Mouse (Mus musculus): ENCODE measurements at regions not wholly inside any gene's neighbourhood (a gene's known extent, or its start where the extent isn't known, plus 50 kb on each side); places are given as distances from the start of the nearest gene placed in this dataset.

DNA sequence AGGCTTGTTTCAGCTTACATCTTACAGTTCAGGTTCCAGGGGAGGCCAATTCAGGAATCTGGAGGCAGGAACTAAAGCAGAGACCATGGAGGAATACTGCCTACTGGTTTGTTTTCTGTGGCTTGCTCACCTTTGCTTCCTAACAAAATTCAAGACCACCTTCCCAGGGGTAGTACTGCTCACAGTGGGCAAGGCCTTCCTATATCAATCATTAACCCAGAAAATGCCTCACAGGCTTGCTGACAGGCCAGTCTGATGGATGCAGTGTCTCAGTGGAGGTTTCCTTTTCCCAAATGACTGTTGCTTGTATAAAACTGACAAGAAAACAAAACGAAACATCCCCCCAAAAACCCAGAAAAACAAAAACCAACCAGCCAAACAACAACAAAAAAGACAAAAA is 95.8 kb upstream of the Klf13 start:
- H3K4me1 ChIP-seq (ENCODE audit: control insufficient read depth, insufficient read depth, low read length) = peaks cover 8% of the 10 kb centered on the region
- H3K4me3 ChIP-seq (replicated peaks; ENCODE audit: control insufficient read depth, low read depth, low read length) = no peak overlapping the region
- no peak overlapping the region for H3K27ac ChIP-seq (ENCODE audit: control insufficient read depth, insufficient read depth, low read depth, low read length, poor library complexity)
- TF ChIP-seq POLR2A (IDR thresholded peaks at IDR 0.05; ENCODE audit: borderline replicate concordance, control insufficient read depth, low read depth, low read length) (no peak), CTCF (IDR thresholded peaks at IDR 0.05; ENCODE audit: control insufficient read depth, insufficient read depth, low read length) (no peak)
- WGBS = 69% methylated on average over 1 of the region's 1 CpGs

DNA sequence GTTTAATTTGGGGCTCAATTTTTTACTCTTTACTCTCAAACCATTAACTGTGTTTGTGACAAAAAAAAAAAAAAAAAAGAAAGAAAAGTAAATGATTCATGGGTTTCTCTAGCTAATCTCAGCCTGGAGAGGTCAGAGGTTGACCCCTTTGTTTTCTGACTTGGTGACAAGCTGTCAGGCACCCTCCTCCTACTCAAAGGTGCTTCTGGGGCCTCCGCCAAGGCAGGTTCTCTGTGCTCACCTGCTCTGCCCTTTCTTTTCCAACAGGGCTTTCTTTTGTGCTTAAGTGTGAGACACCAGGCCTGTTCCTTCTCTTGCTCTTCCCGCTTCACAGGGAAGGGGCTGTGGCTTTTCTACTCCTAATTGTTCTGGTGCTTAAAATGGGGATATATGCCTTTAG is 94.7 kb upstream of the Klf13 start:
- Histone ChIP-seq H3K4me1 (ENCODE audit: control insufficient read depth, insufficient read depth, low read length) (peaks cover 8% of the 10 kb centered on the region), H3K4me3 (replicated peaks; ENCODE audit: control insufficient read depth, low read depth, low read length) (no peak overlapping the region), H3K27ac (ENCODE audit: control insufficient read depth, insufficient read depth, low read depth, low read length, poor library complexity) (no peak overlapping the region)
- no peak for TF ChIP-seq POLR2A (IDR thresholded peaks at IDR 0.05; ENCODE audit: borderline replicate concordance, control insufficient read depth, low read depth, low read length)
- no peak for TF ChIP-seq CTCF (IDR thresholded peaks at IDR 0.05; ENCODE audit: control insufficient read depth, insufficient read depth, low read length)
- WGBS = 88% methylated on average over 2 of the region's 2 CpGs

DNA sequence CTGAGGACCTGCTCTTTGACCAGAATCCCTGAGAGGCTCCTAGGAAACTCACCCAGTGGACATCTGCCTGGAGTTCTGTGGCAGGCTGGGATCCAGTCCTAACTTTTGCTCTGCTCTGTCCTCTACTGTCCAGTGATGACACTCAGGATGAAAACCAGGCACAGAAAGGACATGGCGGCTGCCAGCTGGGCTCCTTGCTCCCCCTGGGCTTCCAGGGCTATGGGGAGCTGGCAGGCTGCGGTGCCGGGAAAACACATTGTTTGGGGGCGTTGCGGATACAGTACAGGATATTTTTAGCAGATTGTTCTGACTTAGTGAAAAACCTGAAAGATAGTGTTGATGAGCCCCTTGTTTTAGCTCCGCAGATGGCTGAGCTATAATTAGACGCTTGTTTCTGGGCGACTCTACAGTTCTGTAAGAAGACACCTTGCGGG is 94.2 kb upstream of the Klf13 start:
- 67% methylated on average over 9 of the region's 9 CpGs for WGBS
- Histone ChIP-seq H3K4me3 (replicated peaks; ENCODE audit: control insufficient read depth, low read depth, low read length) (no peak overlapping the region), H3K4me1 (ENCODE audit: control insufficient read depth, insufficient read depth, low read length) (peaks cover 8% of the 10 kb centered on the region), H3K27ac (ENCODE audit: control insufficient read depth, insufficient read depth, low read depth, low read length, poor library complexity) (peak overlapping the region; percentile 68)
- TF ChIP-seq CTCF (IDR thresholded peaks at IDR 0.05; ENCODE audit: control insufficient read depth, insufficient read depth, low read length) (no peak), POLR2A (IDR thresholded peaks at IDR 0.05; ENCODE audit: borderline replicate concordance, control insufficient read depth, low read depth, low read length) (no peak)

GRCm38 (mm10) chr7:64030650-64031049 is 91.9 kb upstream of the Klf13 start:
- Histone ChIP-seq H3K4me1 (ENCODE audit: control insufficient read depth, insufficient read depth, low read length) (peaks cover 2% of the 10 kb centered on the region; the same call in 1 of the 2 replicates), H3K4me3 (replicated peaks; ENCODE audit: control insufficient read depth, low read depth, low read length) (no peak overlapping the region), H3K27ac (ENCODE audit: control insufficient read depth, insufficient read depth, low read depth, low read length, poor library complexity) (no peak overlapping the region)
- whole genome bisulfite sequencing = 67% methylated on average over 2 of the region's 2 CpGs
- TF ChIP-seq POLR2A (IDR thresholded peaks at IDR 0.05; ENCODE audit: borderline replicate concordance, control insufficient read depth, low read depth, low read length) = no peak
- TF ChIP-seq CTCF (IDR thresholded peaks at IDR 0.05; ENCODE audit: control insufficient read depth, insufficient read depth, low read length) = no peak

GRCm38 (mm10) chr7:64027100-64027499 is 88.4 kb upstream of the Klf13 start:
- H3K4me3 ChIP-seq (replicated peaks; ENCODE audit: control insufficient read depth, low read depth, low read length) = no peak overlapping the region
- peaks cover 4% of the 10 kb centered on the region; the same call in 1 of the 2 replicates for H3K4me1 ChIP-seq (ENCODE audit: control insufficient read depth, insufficient read depth, low read length)
- no peak overlapping the region for H3K27ac ChIP-seq (ENCODE audit: control insufficient read depth, insufficient read depth, low read depth, low read length, poor library complexity)
- TF ChIP-seq POLR2A (IDR thresholded peaks at IDR 0.05; ENCODE audit: borderline replicate concordance, control insufficient read depth, low read depth, low read length) (no peak), CTCF (IDR thresholded peaks at IDR 0.05; ENCODE audit: control insufficient read depth, insufficient read depth, low read length) (no peak)
- WGBS = 89% methylated on average over 7 of the region's 7 CpGs

- Histone ChIP-seq H3K27ac (ENCODE audit: control insufficient read depth, insufficient read depth, low read depth, low read length, poor library complexity) (no peak overlapping the region), H3K4me3 (replicated peaks; ENCODE audit: control insufficient read depth, low read depth, low read length) (no peak overlapping the region), H3K4me1 (ENCODE audit: control insufficient read depth, insufficient read depth, low read length) (peaks cover 12% of the 10 kb centered on the region)
- 50% methylated on average over 2 of the region's 2 CpGs for WGBS
- TF ChIP-seq POLR2A (IDR thresholded peaks at IDR 0.05; ENCODE audit: borderline replicate concordance, control insufficient read depth, low read depth, low read length) (no peak), CTCF (IDR thresholded peaks at IDR 0.05; ENCODE audit: control insufficient read depth, insufficient read depth, low read length) (no peak)
Measured at GRCm38 (mm10) chr7:64025155-64025554, 86.4 kb upstream of the Klf13 start.

DNA sequence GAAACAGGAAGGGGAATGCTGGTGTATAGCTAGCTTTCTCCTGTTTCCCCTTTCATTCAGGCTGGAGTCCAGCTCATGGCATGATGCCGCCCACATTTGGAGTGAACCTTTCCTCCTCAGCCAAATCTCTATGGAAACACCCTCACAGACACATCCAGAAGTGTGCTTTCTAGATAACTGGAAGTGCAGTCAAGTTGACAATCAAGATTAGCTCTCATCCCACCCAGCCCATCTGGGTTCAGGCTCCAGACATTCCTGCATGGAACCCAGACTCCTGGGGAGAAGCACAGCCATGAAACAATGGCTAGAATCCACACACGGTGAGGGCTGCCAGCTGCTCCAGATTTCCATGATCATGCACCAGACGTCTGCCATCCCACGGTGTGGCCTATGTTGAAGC is 85.5 kb upstream of the Klf13 start:
- WGBS = 86% methylated on average over 4 of the region's 4 CpGs

DNA sequence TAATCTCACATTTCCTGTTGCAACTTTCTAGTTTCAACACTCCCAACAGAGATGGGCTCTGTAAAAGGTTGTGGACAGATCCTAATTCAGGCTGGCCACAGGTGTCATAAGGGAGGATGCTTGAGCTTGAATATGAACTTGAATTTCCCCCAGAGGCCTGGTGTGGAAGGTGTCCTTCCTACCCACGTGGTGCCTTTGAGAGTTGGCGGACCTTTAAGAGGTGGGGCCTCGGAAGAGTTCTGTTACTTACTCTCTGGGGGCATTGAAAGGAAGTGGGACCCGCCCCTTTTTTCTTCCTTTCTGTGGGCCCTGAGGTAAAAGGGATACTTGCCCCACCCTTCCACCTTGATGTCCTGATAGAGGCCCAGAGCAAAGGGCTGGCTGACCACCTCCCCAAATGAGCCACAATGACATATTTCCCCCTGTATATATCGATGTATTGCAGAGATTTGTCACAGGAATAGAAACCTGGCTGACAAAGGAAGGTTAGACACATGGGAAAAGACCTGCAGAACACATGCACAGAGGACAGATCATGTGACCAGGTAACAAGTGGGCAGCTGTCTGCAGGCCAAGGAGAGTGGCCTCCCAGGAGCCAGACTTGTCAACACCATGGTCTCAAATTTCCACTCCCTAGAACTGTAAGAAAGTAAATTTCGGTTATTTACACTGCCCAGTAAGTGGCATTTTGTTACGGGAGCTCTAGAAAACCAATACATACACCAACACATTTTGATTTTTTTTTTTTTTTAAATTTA is 84.2 kb upstream of the Klf13 start:
- WGBS = 37% methylated on average over 7 of the region's 7 CpGs
- Histone ChIP-seq H3K27ac (ENCODE audit: control insufficient read depth, insufficient read depth, low read depth, low read length, poor library complexity) (no peak overlapping the region; the same call in 1 of the 2 replicates), H3K4me3 (replicated peaks; ENCODE audit: control insufficient read depth, low read depth, low read length) (no peak overlapping the region), H3K4me1 (ENCODE audit: control insufficient read depth, insufficient read depth, low read length) (peaks cover 12% of the 10 kb centered on the region)
- TF ChIP-seq CTCF (IDR thresholded peaks at IDR 0.05; ENCODE audit: control insufficient read depth, insufficient read depth, low read length) (no peak), POLR2A (IDR thresholded peaks at IDR 0.05; ENCODE audit: borderline replicate concordance, control insufficient read depth, low read depth, low read length) (no peak)

More for the DNA sequence above, 85.5 kb upstream of the Klf13 start:
- Histone ChIP-seq H3K4me3 (replicated peaks; ENCODE audit: control insufficient read depth, low read depth, low read length) (no peak overlapping the region), H3K27ac (ENCODE audit: control insufficient read depth, insufficient read depth, low read depth, low read length, poor library complexity) (no peak overlapping the region), H3K4me1 (ENCODE audit: control insufficient read depth, insufficient read depth, low read length) (peaks cover 12% of the 10 kb centered on the region)
- no peak for TF ChIP-seq POLR2A (IDR thresholded peaks at IDR 0.05; ENCODE audit: borderline replicate concordance, control insufficient read depth, low read depth, low read length)
- no peak for TF ChIP-seq CTCF (IDR thresholded peaks at IDR 0.05; ENCODE audit: control insufficient read depth, insufficient read depth, low read length)

Measured in bone marrow, adult 2 months (tissue).